Mouse (Mus musculus) limb, embryonic 13.5 days (tissue): Measurements from ENCODE around the gene Ddah2. TPM values are rescaled to one million over a fixed set of nuclear protein-coding genes. Genes with fewer than 3 reads are reported as not detected.
"Not testable (repeated sequence)": the region's sequence is repeated elsewhere in the genome, so short reads cannot be mapped to it uniquely, and the experiment has no call there.

ENCODE experiments used
- ATAC-seq: fragments of 200-750 bp; cut with Nextera tagmentation; 2 replicates; pipeline ENCODE4 v1.8.0; 2017; ENCODE audit warnings: low read depth, moderate number of reproducible peaks, moderate TSS enrichment; ENCODE audit not compliant: low FRiP score
- H3K27ac ChIP-seq: fragments of 300-500 bp; sonication (generic); 2 replicates; pipeline ENCODE4 v1.5.1; 2015; ENCODE audit warnings: inconsistent platforms, mild to moderate bottlenecking, moderate library complexity
- H3K27me3 ChIP-seq: fragments of 300-500 bp; sonication (generic); 2 replicates; pipeline ENCODE4 v1.6.1; 2015; ENCODE audit warnings: mild to moderate bottlenecking, inconsistent platforms
- H3K36me3 ChIP-seq: fragments of 300-500 bp; sonication (generic); 2 replicates; pipeline ENCODE4 v1.6.1; 2015; ENCODE audit warnings: inconsistent platforms, mild to moderate bottlenecking, moderate library complexity
- H3K4me1 ChIP-seq: fragments of 300-500 bp; sonication (generic); 2 replicates; pipeline ENCODE4 v1.6.1; 2015; ENCODE audit warnings: inconsistent platforms
- H3K4me2 ChIP-seq: fragments of 300-500 bp; sonication (generic); replicated peaks from 2 replicates; pipeline ENCODE4 v1.6.1; 2015; ENCODE audit warnings: inconsistent platforms, mild to moderate bottlenecking, moderate library complexity
- H3K4me3 ChIP-seq: fragments of 300-500 bp; sonication (generic); 2 replicates; pipeline ENCODE4 v1.5.1; 2015; ENCODE audit warnings: moderate library complexity, mild to moderate bottlenecking, inconsistent platforms
- H3K9ac ChIP-seq: fragments of 300-500 bp; sonication (generic); 2 replicates; pipeline ENCODE4 v1.6.1; 2015; ENCODE audit warnings: mild to moderate bottlenecking, inconsistent platforms
- H3K9me3 ChIP-seq: fragments of 300-500 bp; sonication (generic); 2 replicates; pipeline ENCODE4 v1.6.1; 2016; ENCODE audit warnings: inconsistent platforms
- WGBS: fragments of 180-500 bp; shearing (Covaris S2); methylation state at CpG from one replicate; pipeline ENCODE4 v1.1.7; 2015; 5-methylcytosine and 5-hydroxymethylcytosine counted together
- polyA plus RNA-seq: library from polyadenylated mRNA; unstranded; fragments of >200 nt; fragmentation: Nextera tagmentation; extraction: Ambion mirVana; gene quantifications from 2 replicates; pipeline ENCODE4 v1.2.1, GENCODE M21; 2015

Gene Ddah2
- polyA plus RNA-seq, 1 experiment from 2014 or later = 423 TPM

DNA sequence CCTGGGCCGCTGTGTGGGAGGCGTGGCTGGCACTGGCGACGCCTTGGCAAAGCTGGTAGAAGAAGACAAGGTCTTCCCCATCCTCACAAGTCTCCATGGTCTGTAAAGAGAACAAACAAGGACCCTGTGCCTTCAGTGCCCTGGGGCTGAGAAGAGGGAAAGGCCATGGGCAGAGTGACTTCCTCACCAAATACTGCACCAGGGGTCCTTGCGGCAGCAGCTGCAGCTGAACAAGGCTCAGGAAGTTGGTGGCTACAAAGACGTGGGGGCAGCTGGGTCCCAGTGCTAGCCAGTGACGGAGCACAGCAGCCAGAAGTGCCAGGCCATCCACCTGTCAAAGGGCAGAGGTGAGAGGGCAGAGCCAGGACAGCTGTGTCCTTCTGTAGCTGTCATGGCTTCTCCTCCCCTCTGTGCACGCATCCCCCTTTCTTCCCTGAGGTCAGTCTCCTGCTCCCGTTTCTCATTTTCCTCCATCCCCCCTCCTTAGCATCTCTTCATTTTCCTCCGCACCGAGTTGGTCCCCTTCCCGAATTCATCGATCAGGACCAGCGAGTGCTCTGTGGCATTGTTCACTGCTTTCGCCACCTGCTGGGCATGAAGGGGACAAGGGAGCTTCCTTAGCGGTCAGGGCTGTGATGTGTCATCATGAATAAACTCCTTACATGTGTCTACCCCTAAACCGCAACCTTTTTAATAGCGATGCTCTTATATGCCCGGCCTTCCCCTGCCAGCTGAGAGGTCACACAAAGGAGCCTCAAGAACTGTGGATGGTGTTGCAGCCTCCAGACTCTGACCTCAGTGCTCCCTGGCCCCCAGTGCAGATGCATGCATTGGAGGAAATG, 28.9 kb upstream of the Ddah2 start:
- 35% methylated on average over 19 of the region's 19 CpGs for WGBS
- H3K9ac ChIP-seq = 0 out of 2 replicates have a peak overlapping the region, but pooled peaks have one; percentile 31
- H3K27me3 ChIP-seq = no peaks in the 10 kb centered on the region
- H3K4me3 ChIP-seq = no peak overlapping the region
- no peak for ATAC-seq
- no peak overlapping the region for H3K4me2 ChIP-seq
- H3K4me1 ChIP-seq = peaks cover 27% of the 10 kb centered on the region
- H3K27ac ChIP-seq = no peak overlapping the region
- no peaks in the 10 kb centered on the region for H3K9me3 ChIP-seq
- H3K36me3 ChIP-seq = no peaks in the 10 kb centered on the region

DNA sequence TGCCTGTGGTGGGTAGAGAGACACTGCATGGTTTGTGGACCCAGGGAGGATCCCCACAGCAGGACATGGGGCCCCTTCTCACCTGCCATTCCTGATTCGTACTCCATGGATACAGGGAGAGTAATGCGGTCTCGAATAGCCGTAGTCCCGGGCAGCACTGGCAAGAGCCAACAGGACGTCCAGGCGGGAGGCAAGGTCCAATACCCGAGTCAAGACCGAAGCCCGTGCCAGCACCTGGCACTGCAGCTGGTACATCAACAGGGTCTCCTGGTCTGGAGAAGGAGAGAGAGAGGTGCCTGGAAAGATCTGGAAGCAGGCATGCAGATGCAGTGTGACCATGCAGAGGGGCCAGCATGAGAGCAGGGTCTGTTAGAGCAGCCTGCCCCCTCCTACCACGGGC, 27.6 kb upstream of the Ddah2 start:
- no peaks in the 10 kb centered on the region for H3K9me3 ChIP-seq
- no peak overlapping the region for H3K4me2 ChIP-seq
- H3K4me3 ChIP-seq = no peak overlapping the region
- WGBS = 88% methylated on average over 11 of the region's 11 CpGs
- H3K36me3 ChIP-seq = no peaks in the 10 kb centered on the region
- H3K4me1 ChIP-seq = peaks cover 21% of the 10 kb centered on the region
- H3K27me3 ChIP-seq = no peaks in the 10 kb centered on the region
- H3K27ac ChIP-seq = no peak overlapping the region
- no peak overlapping the region for H3K9ac ChIP-seq
- no peak for ATAC-seq

DNA sequence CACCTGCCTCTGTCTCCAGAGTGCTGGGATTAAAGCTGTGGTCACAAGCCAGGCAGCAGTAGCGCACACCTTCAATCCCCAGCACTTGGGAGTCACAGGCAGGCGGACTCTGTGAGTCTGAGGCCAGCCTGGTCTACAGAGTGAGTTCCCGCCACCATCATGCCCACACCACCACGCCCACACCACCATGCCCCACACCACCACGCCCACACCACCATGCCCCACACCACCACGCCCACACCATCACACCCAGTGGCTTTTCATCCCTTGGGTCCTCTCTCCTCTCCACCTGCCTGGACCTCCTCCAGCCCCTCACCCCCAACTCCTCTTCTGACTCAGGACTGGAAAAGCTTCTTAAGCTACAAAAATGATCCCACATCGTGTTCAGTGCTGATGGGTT, 27.0 kb upstream of the Ddah2 start:
- no peaks in the 10 kb centered on the region for H3K36me3 ChIP-seq
- peaks cover 16% of the 10 kb centered on the region for H3K4me1 ChIP-seq
- ATAC-seq = no peak
- 72% methylated on average over 7 of the region's 7 CpGs for WGBS
- H3K9ac ChIP-seq = no peak overlapping the region
- H3K27me3 ChIP-seq = no peaks in the 10 kb centered on the region
- H3K4me3 ChIP-seq = no peak overlapping the region
- H3K4me2 ChIP-seq = no peak overlapping the region
- no peaks in the 10 kb centered on the region for H3K9me3 ChIP-seq
- no peak overlapping the region for H3K27ac ChIP-seq

DNA sequence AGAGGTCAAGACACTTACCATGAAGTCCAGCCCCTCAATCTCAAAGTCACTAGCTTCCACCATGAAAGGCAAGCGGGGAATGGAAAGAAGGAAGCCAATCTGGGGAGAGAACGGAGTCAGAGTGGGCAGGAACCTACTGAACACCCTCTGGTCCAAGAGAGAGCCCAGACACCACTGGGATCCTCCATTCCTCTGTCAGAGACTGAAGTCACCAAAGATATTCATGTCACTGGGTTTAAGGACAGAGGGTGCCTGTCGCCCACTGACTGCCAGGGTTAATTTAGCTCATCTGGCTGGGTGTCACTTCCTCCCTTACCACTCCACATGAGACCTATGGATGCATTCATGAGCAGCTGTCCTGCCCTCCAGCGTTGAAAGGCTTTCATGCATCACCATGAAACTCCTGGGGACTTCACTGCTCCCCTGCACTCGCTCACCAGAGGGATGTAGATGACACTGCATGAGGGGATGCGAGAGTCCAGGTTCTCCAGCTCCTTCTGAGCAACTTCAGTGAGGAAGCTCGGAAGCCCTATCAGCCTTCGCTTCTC, 26.4 kb upstream of the Ddah2 start:
- H3K36me3 ChIP-seq = no peaks in the 10 kb centered on the region
- 73% methylated on average over 8 of the region's 8 CpGs for WGBS
- no peaks in the 10 kb centered on the region for H3K9me3 ChIP-seq
- H3K4me3 ChIP-seq = no peak overlapping the region
- H3K9ac ChIP-seq = no peak overlapping the region
- no peak for ATAC-seq
- H3K27ac ChIP-seq = no peak overlapping the region
- no peak overlapping the region for H3K4me2 ChIP-seq
- no peaks in the 10 kb centered on the region for H3K27me3 ChIP-seq
- H3K4me1 ChIP-seq = peaks cover 13% of the 10 kb centered on the region

DNA sequence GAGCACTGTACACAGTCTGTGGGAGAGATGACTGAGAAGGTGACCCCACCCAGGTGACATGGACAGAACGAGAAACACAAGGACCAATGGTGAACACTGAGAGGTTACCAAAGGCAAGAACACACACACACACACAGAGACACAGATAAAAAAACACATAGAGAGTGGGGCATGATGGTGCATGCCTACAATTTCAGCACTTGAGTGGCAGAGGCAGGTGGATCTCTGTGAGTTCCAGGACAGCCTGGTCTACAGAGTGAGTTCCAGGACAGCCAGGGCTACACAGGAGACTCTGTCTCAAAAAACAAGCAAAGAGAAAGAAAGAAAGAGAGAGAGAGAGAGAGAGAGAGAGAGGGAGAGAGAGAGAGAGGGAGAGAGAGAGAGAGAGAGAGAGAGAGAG, 25.1 kb upstream of the Ddah2 start:
- H3K9ac ChIP-seq, ATAC-seq, H3K27ac ChIP-seq, H3K4me3 ChIP-seq, H3K9me3 ChIP-seq, H3K27me3 ChIP-seq, H3K4me1 ChIP-seq, H3K4me2 ChIP-seq, H3K36me3 ChIP-seq: not testable (repeated sequence)
- 74% methylated on average over 1 of the region's 1 CpGs for WGBS

DNA sequence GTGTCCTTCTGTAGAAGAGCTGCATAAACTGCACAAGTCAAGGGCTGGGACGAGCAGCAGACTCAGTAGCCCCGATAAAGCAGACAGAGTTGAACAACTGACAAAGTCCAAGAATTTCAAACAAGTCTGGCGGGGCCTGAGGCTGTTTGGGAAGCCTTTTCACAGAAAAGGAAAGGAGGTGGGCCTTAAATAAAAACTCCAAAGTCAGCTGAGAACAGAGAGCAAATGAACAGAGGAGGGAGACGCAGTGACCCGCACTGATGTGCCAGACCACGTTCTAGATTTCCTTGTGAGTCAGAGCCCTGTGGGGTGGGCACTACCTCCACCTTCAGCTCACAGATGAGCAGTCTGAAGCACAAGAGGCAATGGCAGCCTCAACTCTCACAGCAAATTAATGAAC, 23.9 kb upstream of the Ddah2 start:
- Histone ChIP-seq H3K36me3 (no peaks in the 10 kb centered on the region), H3K4me2 (no peak overlapping the region), H3K9ac (no peak overlapping the region), H3K4me1 (peaks cover 3% of the 10 kb centered on the region), H3K27me3 (no peaks in the 10 kb centered on the region), H3K27ac (no peak overlapping the region), H3K9me3 (no peaks in the 10 kb centered on the region), H3K4me3 (no peak overlapping the region)
- no peak for ATAC-seq
- 76% methylated on average over 6 of the region's 6 CpGs for WGBS

DNA sequence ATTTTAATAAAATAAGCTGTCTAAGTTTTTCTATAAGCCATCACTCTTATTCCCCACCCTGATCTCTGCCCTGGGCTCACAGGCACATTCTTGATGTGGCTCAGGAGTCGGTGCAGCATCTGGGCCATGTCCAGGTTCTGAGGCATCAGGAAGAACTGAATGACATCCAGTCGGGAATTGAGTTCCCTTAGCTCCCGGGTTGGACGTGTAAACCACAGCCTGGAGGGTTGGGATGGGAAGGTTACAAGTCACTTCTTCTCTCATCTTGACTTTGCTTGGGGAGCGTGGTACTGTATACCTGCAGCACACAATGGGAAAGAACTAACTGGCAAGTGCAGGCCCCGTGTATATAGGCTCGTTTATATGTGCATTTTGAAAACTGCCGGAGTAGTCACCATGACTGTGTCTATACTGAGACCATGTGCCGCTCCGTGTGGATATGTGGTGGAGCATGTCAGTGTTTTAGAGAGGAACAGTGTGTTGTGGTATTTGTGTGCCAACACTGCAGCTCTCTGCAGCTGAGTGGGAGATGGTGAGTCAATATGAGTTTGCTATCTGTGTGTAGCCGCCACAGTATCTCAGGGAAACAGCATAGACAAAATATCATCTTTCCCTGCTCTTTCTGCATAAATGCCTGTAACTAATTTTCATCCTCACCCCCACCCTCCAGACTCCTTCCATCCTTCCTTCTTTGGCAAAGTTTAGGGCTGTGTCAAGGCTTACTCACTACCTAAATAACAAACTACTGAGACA, 19.5 kb upstream of the Ddah2 start:
- H3K4me1 ChIP-seq = no peaks in the 10 kb centered on the region
- H3K4me2 ChIP-seq = no peak overlapping the region
- H3K4me3 ChIP-seq = no peak overlapping the region
- no peak for ATAC-seq
- whole genome bisulfite sequencing = 84% methylated on average over 11 of the region's 11 CpGs
- no peak overlapping the region for H3K27ac ChIP-seq
- no peaks in the 10 kb centered on the region for H3K9me3 ChIP-seq
- no peaks in the 10 kb centered on the region for H3K27me3 ChIP-seq
- no peak overlapping the region for H3K9ac ChIP-seq
- no peaks in the 10 kb centered on the region for H3K36me3 ChIP-seq

DNA sequence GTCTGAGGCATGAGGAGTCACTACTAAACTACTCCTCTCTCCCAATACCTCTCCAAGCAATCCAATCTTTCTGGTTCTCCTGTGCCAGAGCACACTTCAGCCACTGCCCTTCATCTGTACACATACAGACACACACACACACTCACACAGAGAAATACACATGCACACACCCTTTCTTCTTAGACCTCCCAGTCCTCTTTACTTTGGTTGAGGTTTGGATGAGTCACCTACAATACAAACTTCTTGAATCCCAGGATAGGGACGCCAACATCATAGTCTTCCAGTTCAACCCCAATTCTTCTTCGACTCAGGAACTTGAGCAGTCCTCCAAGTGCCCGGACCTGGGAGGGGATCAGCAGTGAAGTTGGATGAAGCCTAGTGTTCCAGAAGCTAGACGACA, 15.0 kb upstream of the Ddah2 start:
- ATAC-seq = no peak
- Histone ChIP-seq H3K9me3 (no peaks in the 10 kb centered on the region), H3K9ac (no peak overlapping the region), H3K27ac (no peak overlapping the region), H3K27me3 (no peaks in the 10 kb centered on the region), H3K4me2 (no peak overlapping the region), H3K36me3 (no peaks in the 10 kb centered on the region), H3K4me3 (no peak overlapping the region), H3K4me1 (peaks cover 35% of the 10 kb centered on the region)
- WGBS = 82% methylated on average over 4 of the region's 4 CpGs

DNA sequence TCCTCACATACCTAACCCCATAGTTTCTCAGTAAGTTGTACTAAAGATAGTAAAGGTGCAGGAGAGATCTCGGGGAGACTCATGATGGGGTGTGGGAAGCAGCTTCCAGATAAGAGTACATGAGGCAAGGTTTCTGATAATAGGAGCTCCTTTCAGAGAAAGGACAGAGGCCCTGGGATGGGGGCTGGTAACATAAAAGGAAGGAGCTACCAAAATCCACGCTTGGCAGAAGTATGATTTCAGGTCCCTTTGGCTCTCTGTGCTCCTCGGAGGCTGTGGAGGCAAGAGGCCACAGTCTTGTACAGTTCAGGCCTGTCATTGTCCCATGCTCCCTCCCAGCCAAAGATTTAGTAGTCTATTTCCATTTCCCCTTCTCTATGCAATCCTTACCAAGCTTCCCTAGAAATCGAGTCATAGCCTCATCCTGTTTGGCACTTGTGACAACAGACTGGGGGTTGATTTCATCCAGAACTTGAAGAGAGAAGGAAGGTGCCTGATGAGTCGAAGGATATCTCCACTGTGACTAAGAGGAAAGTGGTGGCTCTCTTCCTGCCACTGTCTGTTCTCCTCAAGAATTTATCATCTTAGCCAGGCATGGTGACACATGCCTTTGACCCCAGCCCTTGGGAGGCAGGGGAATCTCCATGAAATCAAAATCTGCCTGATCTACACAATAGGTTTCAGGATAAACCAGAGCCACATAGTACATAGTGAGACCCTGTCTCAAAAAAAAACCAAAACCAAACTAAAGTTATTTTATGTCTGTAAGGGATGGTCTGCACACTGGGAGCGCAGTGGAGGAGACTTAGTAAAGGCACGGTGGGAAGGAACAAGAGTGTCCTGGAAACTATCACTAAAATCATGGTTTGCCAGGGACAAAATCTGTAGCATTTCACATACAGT, 13.7 kb upstream of the Ddah2 start:
- no peak for ATAC-seq
- H3K4me1 ChIP-seq = peaks cover 46% of the 10 kb centered on the region
- WGBS = 84% methylated on average over 7 of the region's 7 CpGs
- H3K27ac ChIP-seq = no peak overlapping the region
- H3K9me3 ChIP-seq = no peaks in the 10 kb centered on the region
- no peaks in the 10 kb centered on the region for H3K36me3 ChIP-seq
- peak overlapping the region; percentile 61 for H3K4me3 ChIP-seq
- peak overlapping the region; percentile 96 for H3K4me2 ChIP-seq
- H3K9ac ChIP-seq = peak overlapping the region; percentile 90; the same call in 1 of the 2 replicates
- no peaks in the 10 kb centered on the region for H3K27me3 ChIP-seq

DNA sequence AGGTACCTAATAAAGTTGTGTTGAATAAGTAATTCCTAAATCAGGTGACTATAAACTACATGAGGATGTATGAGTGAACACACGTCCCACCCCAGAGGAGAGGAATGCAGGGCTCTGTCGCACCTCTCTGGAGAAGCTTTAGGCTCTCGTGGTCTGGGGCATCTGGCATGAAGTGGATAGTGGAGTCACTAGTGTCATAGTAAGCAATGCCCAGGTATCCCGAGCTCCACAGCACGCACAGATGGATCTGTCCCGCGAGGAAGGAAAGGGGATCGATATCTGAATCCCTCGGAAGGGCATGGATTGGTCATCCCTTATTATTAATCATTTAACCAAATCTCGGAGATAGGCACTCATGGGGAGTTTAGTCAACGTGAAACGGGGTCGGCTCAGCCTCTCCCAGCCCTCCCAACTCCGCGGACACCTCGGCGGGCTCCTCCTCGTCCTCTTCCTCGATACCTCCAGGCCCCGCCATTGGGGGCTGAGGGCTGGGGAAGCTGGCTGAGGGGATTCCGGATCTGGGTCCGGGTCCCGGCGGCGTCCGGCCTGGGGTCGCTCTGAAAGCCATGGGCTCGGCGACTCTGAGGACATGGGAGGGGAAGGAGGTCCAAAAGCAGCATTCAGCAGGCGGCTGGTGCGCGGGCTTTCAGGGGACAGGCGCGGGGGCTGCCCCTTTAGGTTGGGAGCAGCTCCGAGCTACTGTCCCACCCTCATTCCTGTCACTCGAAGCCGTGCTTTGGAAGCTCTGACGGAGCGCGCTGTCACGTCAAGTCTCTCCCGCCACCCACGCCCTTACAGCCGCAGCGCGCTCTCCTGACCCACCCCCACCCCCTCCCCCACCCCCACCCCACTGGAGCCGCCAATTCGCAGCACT, 12.8 kb upstream of the Ddah2 start:
- Histone ChIP-seq H3K4me3 (peak overlapping the region; percentile 61), H3K9ac (peak overlapping the region; percentile 90), H3K36me3 (no peaks in the 10 kb centered on the region), H3K9me3 (no peaks in the 10 kb centered on the region), H3K27ac (peak overlapping the region; percentile 87), H3K27me3 (no peaks in the 10 kb centered on the region), H3K4me1 (peaks cover 46% of the 10 kb centered on the region), H3K4me2 (peak overlapping the region; percentile 96)
- ATAC-seq = no peak
- WGBS = 5% methylated on average over 42 of the region's 48 CpGs
